Comparison of ENCODE assay signal across 10 mouse cellular contexts in the genomic region with DNA sequence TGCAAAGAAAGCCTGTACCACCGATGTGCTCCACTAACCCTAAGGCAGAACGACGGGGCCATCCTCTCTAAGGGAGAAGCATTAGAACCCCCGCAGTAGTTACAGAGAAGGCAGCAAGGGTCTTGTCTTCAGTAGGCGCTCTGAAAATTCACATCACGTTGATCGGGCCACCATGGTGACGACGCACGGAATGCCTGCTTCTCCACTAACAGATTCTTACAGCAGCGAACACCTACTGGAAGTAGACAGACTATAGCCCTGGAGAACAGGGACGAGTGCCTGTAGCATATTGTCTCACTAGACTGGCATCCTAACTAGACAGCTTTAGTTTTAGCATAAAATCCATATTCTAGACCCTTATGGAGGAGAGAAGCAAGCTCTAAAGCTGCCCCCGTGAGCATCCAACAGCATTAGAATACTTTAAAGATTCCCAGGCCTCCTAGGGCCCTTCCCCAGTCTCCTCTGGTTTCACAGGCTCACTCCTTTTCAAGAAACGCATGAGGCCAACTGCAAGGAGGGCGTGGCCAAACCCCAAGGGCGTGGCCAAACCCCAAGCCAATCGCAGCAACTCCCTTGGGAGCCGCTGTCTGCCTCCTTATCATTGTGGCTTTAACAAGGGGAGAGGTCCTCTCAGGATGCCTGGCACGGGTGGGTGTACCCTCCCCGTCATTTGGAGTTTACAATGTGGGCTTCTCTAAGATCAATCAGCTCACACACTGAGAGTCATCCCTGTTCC.
DNase-seq lines count a peak whose midpoint lies in the region; ATAC-seq lines count a peak whose summit lies in the region.
"Had no signal": no experiment of that assay in that cellular context is flagged by ENCODE, and none has a peak within 500 bp of the region (broad histone marks: within the 10 kb centered on the region; RNA-seq: fewer than 3 reads in every experiment).

No protein-coding gene starts in this region.

- H3K4me1 ChIP-seq in embryonic facial prominence, embryonic 13.5 days, result peaks cover 12% of the 10 kb centered on the region
- peaks cover 25% of the 10 kb centered on the region for H3K4me1 ChIP-seq in hindbrain, embryonic 14.5 days (replicated peaks; ENCODE audit: control insufficient read depth, insufficient read depth, low read length)
- H3K4me1 ChIP-seq in neural tube, embryonic 15.5 days, result peaks cover 18% of the 10 kb centered on the region
- H3K4me1 ChIP-seq: liver, embryonic 15.5 days had no signal

- 12% methylated on average over 20 of the region's 20 CpGs for WGBS in embryonic facial prominence, embryonic 13.5 days
- WGBS in hindbrain, embryonic 14.5 days, result 3% methylated on average over 20 of the region's 20 CpGs
- 7% methylated on average over 20 of the region's 20 CpGs for WGBS in neural tube, embryonic 15.5 days

- peak; percentile 58 for DNase-seq in left cerebral cortex, postnatal 4 days
- DNase-seq in left cerebral cortex, adult 8-10 months (ENCODE audit: low spot score in 2 of 2), result no peak
- peak; percentile 47 for DNase-seq in hindbrain, embryonic 14.5 days (ENCODE audit: low spot score)
- DNase-seq in ovary, postnatal 14 days (ENCODE audit: low spot score), result no peak
- no peak for DNase-seq in adrenal gland, adult (ENCODE audit: inconsistent age in 2 of 2, low spot score in 1 of 2)
- DNase-seq: gastrocnemius, postnatal 25 days had no signal

- H3K4me2 ChIP-seq in embryonic facial prominence, embryonic 13.5 days, result peak overlapping the region; percentile 12
- H3K4me2 ChIP-seq in hindbrain, embryonic 14.5 days (replicated peaks), result peak overlapping the region; percentile 31
- peak overlapping the region; percentile 37 for H3K4me2 ChIP-seq in neural tube, embryonic 15.5 days
- H3K4me2 ChIP-seq: liver, embryonic 15.5 days had no signal

- intact Hi-C loops in left cerebral cortex, postnatal 4 days (cut with DNase I), result no loop called here

- ATAC-seq in embryonic facial prominence, embryonic 13.5 days (ENCODE audit: insufficient number of reproducible peaks, insufficient read depth, low FRiP score, low TSS enrichment, low read depth), result no peak
- no peak for ATAC-seq in hindbrain, embryonic 14.5 days (ENCODE audit: low FRiP score)
- no peak for ATAC-seq in neural tube, embryonic 15.5 days (ENCODE audit: low FRiP score)
- ATAC-seq in inflammation-experienced regulatory T-cells, adult 6 months, result no peak

- H3K4me3 ChIP-seq in embryonic facial prominence, embryonic 13.5 days, result no peak overlapping the region
- H3K4me3 ChIP-seq in hindbrain, embryonic 14.5 days (replicated peaks; ENCODE audit: low read length), result no peak overlapping the region
- H3K4me3 ChIP-seq in neural tube, embryonic 15.5 days (replicated peaks), result no peak overlapping the region
- H3K4me3 ChIP-seq: liver, embryonic 15.5 days had no signal

- peaks cover 9% of the 10 kb centered on the region for H3K27me3 ChIP-seq in embryonic facial prominence, embryonic 13.5 days
- no peaks in the 10 kb centered on the region for H3K27me3 ChIP-seq in hindbrain, embryonic 14.5 days (ENCODE audit: control insufficient read depth, insufficient read depth, low read length)
- peaks cover 9% of the 10 kb centered on the region for H3K27me3 ChIP-seq in neural tube, embryonic 15.5 days (replicated peaks)

- no peak overlapping the region for H3K9ac ChIP-seq in embryonic facial prominence, embryonic 13.5 days
- H3K9ac ChIP-seq in hindbrain, embryonic 14.5 days, result 0 out of 2 replicates have a peak overlapping the region, but pooled peaks have one; percentile 7
- H3K9ac ChIP-seq in neural tube, embryonic 15.5 days (replicated peaks), result no peak overlapping the region
- H3K9ac ChIP-seq: liver, embryonic 15.5 days had no signal

- no peak overlapping the region for H3K27ac ChIP-seq in embryonic facial prominence, embryonic 13.5 days
- no peak overlapping the region for H3K27ac ChIP-seq in hindbrain, embryonic 14.5 days
- no peak overlapping the region for H3K27ac ChIP-seq in neural tube, embryonic 15.5 days (replicated peaks)
- H3K27ac ChIP-seq: liver, embryonic 15.5 days had no signal

- H3K36me3 ChIP-seq in embryonic facial prominence, embryonic 13.5 days, result no peaks in the 10 kb centered on the region
- H3K36me3 ChIP-seq in hindbrain, embryonic 14.5 days (replicated peaks; ENCODE audit: control insufficient read depth, insufficient read depth), result no peaks in the 10 kb centered on the region
- no peaks in the 10 kb centered on the region for H3K36me3 ChIP-seq in neural tube, embryonic 15.5 days
- H3K36me3 ChIP-seq: liver, embryonic 15.5 days had no signal

- no peaks in the 10 kb centered on the region for H3K9me3 ChIP-seq in embryonic facial prominence, embryonic 13.5 days
- no peaks in the 10 kb centered on the region for H3K9me3 ChIP-seq in hindbrain, embryonic 14.5 days (ENCODE audit: control insufficient read depth, low read length)
- no peaks in the 10 kb centered on the region for H3K9me3 ChIP-seq in neural tube, embryonic 15.5 days (replicated peaks)
- H3K9me3 ChIP-seq: liver, embryonic 15.5 days had no signal

Comparison
In these comparisons a context has a peak if more than half of its experiments do, and no peak if none do; other contexts are left out.
1. DNase-seq: peak in left cerebral cortex, postnatal 4 days (single experiment) and hindbrain, embryonic 14.5 days (single experiment); none in left cerebral cortex, adult 8-10 months (0 of 2), ovary, postnatal 14 days (single experiment) and adrenal gland, adult (0 of 2).
2. Peak in every context shown above with its lines, with median percentiles within 50 percentile points of each other: H3K4me2 ChIP-seq.